Mouse (Mus musculus): ENCODE measurements at regions not wholly inside any gene's neighbourhood (a gene's known extent, or its start where the extent isn't known, plus 50 kb on each side); places are given as distances from the start of the nearest gene placed in this dataset.
"Not testable (repeated sequence)": the region's sequence is repeated elsewhere in the genome, so short reads cannot be mapped to it uniquely, and the experiment has no call there.

DNA sequence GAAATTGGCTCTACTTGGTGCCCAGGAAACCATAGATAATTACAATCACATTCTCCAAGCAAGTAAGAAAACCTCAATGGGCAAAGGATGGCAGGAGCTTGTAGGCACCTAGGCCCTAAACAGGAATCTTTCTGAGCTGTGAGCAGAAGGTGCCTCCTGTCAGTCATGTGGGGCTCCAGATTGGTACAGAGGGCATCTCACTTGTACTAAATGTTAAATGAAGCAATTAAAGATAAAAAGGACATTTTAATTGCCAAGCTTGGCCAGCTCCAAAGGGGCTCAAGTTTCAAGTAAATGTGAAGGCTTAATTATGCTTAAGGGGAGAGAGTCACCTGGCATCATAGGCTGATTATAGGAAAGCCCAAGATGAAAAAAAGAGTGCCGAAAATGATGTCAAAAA lies 101.9 kb upstream of the Plxna2 start:
- Histone ChIP-seq H3K4me1 (ENCODE audit: control insufficient read depth, insufficient read depth, low read length) (no peaks in the 10 kb centered on the region), H3K27ac (ENCODE audit: insufficient read depth, low read depth, low read length) (no peak overlapping the region), H3K4me3 (ENCODE audit: insufficient read depth, low read length) (no peak overlapping the region)
- no peak for TF ChIP-seq POLR2A (IDR thresholded peaks at IDR 0.05; ENCODE audit: borderline replicate concordance, low read depth, low read length)
- TF ChIP-seq CTCF (IDR thresholded peaks at IDR 0.05; ENCODE audit: low read depth, low read length): no peak

DNA sequence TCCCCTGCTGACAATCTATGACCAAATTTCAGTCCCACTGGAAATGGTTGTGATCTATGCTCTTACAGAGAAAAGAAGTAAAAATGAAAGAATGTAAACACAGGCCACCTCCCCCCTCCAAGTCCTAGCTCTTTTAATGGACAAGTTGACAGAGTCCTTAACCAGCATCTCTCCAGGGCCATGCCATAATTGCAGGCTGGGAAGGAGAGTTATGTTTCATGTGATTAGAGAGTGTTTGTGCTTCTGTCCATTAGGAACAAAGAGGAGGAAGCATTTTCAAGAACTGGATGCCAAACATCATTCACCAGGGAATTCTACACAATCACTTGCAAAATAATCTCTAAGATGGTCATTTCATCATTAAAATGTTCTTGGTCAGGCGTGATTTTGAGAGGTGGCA lies 109.7 kb upstream of the Plxna2 start:
- H3K27ac ChIP-seq (ENCODE audit: insufficient read depth, low read depth, low read length): no peak overlapping the region
- no peaks in the 10 kb centered on the region for H3K4me1 ChIP-seq (ENCODE audit: control insufficient read depth, insufficient read depth, low read length)
- TF ChIP-seq CTCF (IDR thresholded peaks at IDR 0.05; ENCODE audit: low read depth, low read length) (no peak), POLR2A (IDR thresholded peaks at IDR 0.05; ENCODE audit: borderline replicate concordance, low read depth, low read length) (no peak)
- H3K4me3 ChIP-seq (ENCODE audit: insufficient read depth, low read length): no peak overlapping the region

GRCm38 (mm10) chr1:194505826-194506225 lies 112.2 kb upstream of the Plxna2 start:
- Histone ChIP-seq H3K4me1 (ENCODE audit: control insufficient read depth, insufficient read depth, low read length) (no peaks in the 10 kb centered on the region), H3K4me3 (ENCODE audit: insufficient read depth, low read length) (no peak overlapping the region), H3K27ac (ENCODE audit: insufficient read depth, low read depth, low read length) (no peak overlapping the region)
- TF ChIP-seq CTCF (IDR thresholded peaks at IDR 0.05; ENCODE audit: low read depth, low read length): no peak
- TF ChIP-seq POLR2A (IDR thresholded peaks at IDR 0.05; ENCODE audit: borderline replicate concordance, low read depth, low read length): no peak

- TF ChIP-seq POLR2A (IDR thresholded peaks at IDR 0.05; ENCODE audit: borderline replicate concordance, low read depth, low read length): no peak
- no peak for TF ChIP-seq CTCF (IDR thresholded peaks at IDR 0.05; ENCODE audit: low read depth, low read length)
- Histone ChIP-seq H3K27ac (ENCODE audit: insufficient read depth, low read depth, low read length) (no peak overlapping the region), H3K4me3 (ENCODE audit: insufficient read depth, low read length) (no peak overlapping the region), H3K4me1 (ENCODE audit: control insufficient read depth, insufficient read depth, low read length) (no peaks in the 10 kb centered on the region)
Measured at GRCm38 (mm10) chr1:194504207-194504606, 113.8 kb upstream of the Plxna2 start.

- no peak overlapping the region for H3K4me3 ChIP-seq (ENCODE audit: insufficient read depth, low read length)
- H3K27ac ChIP-seq (ENCODE audit: insufficient read depth, low read depth, low read length): no peak overlapping the region
- H3K4me1 ChIP-seq (ENCODE audit: control insufficient read depth, insufficient read depth, low read length): no peaks in the 10 kb centered on the region
- no peak for TF ChIP-seq POLR2A (IDR thresholded peaks at IDR 0.05; ENCODE audit: borderline replicate concordance, low read depth, low read length)
- TF ChIP-seq CTCF (IDR thresholded peaks at IDR 0.05; ENCODE audit: low read depth, low read length): no peak
Measured at GRCm38 (mm10) chr1:194503517-194503916, 114.5 kb upstream of the Plxna2 start.

- TF ChIP-seq POLR2A (IDR thresholded peaks at IDR 0.05; ENCODE audit: borderline replicate concordance, low read depth, low read length) (no peak), CTCF (IDR thresholded peaks at IDR 0.05; ENCODE audit: low read depth, low read length) (no peak)
- H3K4me1 ChIP-seq (ENCODE audit: control insufficient read depth, insufficient read depth, low read length): no peaks in the 10 kb centered on the region
- no peak overlapping the region for H3K4me3 ChIP-seq (ENCODE audit: insufficient read depth, low read length)
- no peak overlapping the region for H3K27ac ChIP-seq (ENCODE audit: insufficient read depth, low read depth, low read length)
Measured at GRCm38 (mm10) chr1:194496424-194496823, 121.6 kb upstream of the Plxna2 start.

GRCm38 (mm10) chr1:194491111-194491510 lies 126.9 kb upstream of the Plxna2 start:
- no peaks in the 10 kb centered on the region for H3K4me1 ChIP-seq (ENCODE audit: control insufficient read depth, insufficient read depth, low read length)

DNA sequence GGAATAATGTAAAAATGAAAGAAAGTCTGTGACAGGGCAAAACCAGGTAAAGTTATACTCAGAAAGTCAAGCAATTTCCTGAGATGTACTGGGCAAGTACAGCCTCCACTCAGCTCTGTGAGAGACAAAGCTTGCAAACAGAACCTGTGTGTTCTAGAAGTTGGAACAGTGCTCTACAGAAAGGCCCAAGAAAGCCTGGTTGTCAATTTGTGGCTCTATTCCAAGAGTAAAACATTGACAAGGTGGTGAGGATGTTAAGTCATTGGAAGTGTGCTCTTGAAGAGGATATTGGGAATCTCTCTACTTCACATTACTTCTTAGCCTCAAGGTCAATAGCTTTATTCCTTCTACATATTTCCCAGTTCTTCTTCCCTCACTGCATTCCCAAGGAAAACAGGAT lies 129.9 kb upstream of the Plxna2 start:
- H3K4me3 ChIP-seq (ENCODE audit: insufficient read depth, low read length): no peak overlapping the region
- TF ChIP-seq POLR2A (IDR thresholded peaks at IDR 0.05; ENCODE audit: borderline replicate concordance, low read depth, low read length) (no peak), CTCF (IDR thresholded peaks at IDR 0.05; ENCODE audit: low read depth, low read length) (no peak)
- H3K27ac ChIP-seq (ENCODE audit: insufficient read depth, low read depth, low read length): no peak overlapping the region
- no peaks in the 10 kb centered on the region for H3K4me1 ChIP-seq (ENCODE audit: control insufficient read depth, insufficient read depth, low read length)

More at GRCm38 (mm10) chr1:194491111-194491510, 126.9 kb upstream of the Plxna2 start:
- no peak overlapping the region for H3K27ac ChIP-seq (ENCODE audit: insufficient read depth, low read depth, low read length)
- no peak for TF ChIP-seq CTCF (IDR thresholded peaks at IDR 0.05; ENCODE audit: low read depth, low read length)
- no peak for TF ChIP-seq POLR2A (IDR thresholded peaks at IDR 0.05; ENCODE audit: borderline replicate concordance, low read depth, low read length)
- H3K4me3 ChIP-seq (ENCODE audit: insufficient read depth, low read length): no peak overlapping the region

GRCm38 (mm10) chr1:194482717-194483059 lies 135.3 kb upstream of the Plxna2 start:
- Histone ChIP-seq H3K4me3 (ENCODE audit: insufficient read depth, low read length) (no peak overlapping the region), H3K27ac (ENCODE audit: insufficient read depth, low read depth, low read length) (no peak overlapping the region), H3K4me1 (ENCODE audit: control insufficient read depth, insufficient read depth, low read length) (no peaks in the 10 kb centered on the region)
- TF ChIP-seq CTCF (IDR thresholded peaks at IDR 0.05; ENCODE audit: low read depth, low read length): no peak
- TF ChIP-seq POLR2A (IDR thresholded peaks at IDR 0.05; ENCODE audit: borderline replicate concordance, low read depth, low read length): no peak

DNA sequence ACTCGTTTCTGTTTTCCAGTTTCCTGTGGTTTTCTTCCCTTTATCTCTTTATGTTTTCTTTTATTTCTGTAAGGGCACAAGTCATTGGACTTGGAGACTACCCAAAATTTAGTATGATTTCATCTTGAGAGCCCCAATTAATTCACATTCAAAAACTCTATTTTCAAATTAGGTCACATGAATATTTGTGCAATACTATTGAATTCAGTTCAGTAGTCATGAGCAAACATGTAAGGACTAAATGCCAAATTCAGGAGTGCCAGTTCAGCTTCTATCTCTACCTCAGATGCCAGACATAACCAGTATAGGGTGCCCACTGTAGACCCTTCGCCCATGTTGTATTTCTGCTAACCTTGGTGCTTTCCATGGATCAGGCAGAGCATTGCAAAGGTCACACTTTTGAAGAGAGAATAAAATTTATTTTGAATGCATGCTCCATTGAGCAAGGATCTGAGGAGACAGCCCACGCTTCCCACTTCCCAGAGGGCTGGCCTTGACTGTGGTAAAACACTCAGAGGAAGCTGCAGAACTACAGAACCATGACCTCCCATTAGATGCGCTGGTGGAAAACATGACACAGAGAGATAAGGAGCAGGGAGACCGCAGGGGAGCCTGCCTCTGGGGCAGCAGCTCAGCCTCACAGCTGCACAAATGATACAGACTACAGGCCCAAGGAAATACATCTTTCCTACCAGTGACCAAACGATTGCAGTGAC lies 135.9 kb upstream of the Plxna2 start:
- no peak for TF ChIP-seq POLR2A (IDR thresholded peaks at IDR 0.05; ENCODE audit: borderline replicate concordance, low read depth, low read length)
- H3K27ac ChIP-seq (ENCODE audit: insufficient read depth, low read depth, low read length): no peak overlapping the region
- no peak overlapping the region for H3K4me3 ChIP-seq (ENCODE audit: insufficient read depth, low read length)
- H3K4me1 ChIP-seq (ENCODE audit: control insufficient read depth, insufficient read depth, low read length): no peaks in the 10 kb centered on the region

DNA sequence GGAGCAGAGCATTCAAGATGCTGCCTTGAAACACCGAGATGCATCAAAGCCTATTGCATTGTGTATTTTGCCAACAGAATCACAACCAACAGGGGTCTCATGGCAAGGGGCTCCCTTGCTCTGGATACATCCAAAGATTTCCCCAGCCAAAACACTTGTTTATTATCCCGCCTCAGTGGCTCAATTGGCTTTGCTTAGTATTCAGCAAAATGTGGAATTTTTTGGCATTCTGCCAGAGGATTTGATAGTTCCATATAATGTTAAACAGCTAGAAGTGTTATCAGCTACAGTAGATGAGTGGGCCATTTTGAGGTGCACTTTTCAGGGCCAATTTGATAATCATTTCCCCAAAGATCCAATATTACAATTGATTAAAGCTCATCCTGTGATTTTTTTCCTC lies 146.7 kb upstream of the Plxna2 start:
- not testable (repeated sequence) for H3K4me3 ChIP-seq (ENCODE audit: insufficient read depth, low read length); H3K27ac ChIP-seq (ENCODE audit: insufficient read depth, low read depth, low read length); H3K4me1 ChIP-seq (ENCODE audit: control insufficient read depth, insufficient read depth, low read length)
